Mouse (Mus musculus) embryonic facial prominence, embryonic 15.5 days (tissue): ENCODE measurements around the gene Stum. TPM values are rescaled to one million over a fixed set of nuclear protein-coding genes. Genes with fewer than 3 reads are reported as not detected.
A peak's percentile ranks its signal among the peaks of the same experiment; 100 is the strongest.

ENCODE experiments used
- ATAC-seq: fragments of 200-750 bp; cut with Nextera tagmentation; 2 replicates; pipeline ENCODE4 v1.8.0; 2017; ENCODE audit warnings: low read depth, moderate TSS enrichment; ENCODE audit not compliant: insufficient number of reproducible peaks, low FRiP score, low TSS enrichment
- H3K27ac ChIP-seq: fragments of 300-500 bp; sonication (generic); replicated peaks from 2 replicates; pipeline ENCODE4 v1.5.1; 2015; ENCODE audit warnings: mild to moderate bottlenecking, inconsistent platforms
- H3K27me3 ChIP-seq: fragments of 300-500 bp; sonication (generic); 2 replicates; pipeline ENCODE4 v1.6.1; 2015; ENCODE audit warnings: inconsistent platforms
- H3K36me3 ChIP-seq: fragments of 300-500 bp; sonication (generic); 2 replicates; pipeline ENCODE4 v1.6.1; 2015; ENCODE audit warnings: mild to moderate bottlenecking, inconsistent platforms
- H3K4me1 ChIP-seq: fragments of 300-500 bp; sonication (generic); 2 replicates; pipeline ENCODE4 v1.6.1; 2015; ENCODE audit warnings: inconsistent platforms
- H3K4me2 ChIP-seq: fragments of 300-500 bp; sonication (generic); replicated peaks from 2 replicates; pipeline ENCODE4 v1.6.1; 2015; ENCODE audit warnings: mild to moderate bottlenecking, inconsistent platforms
- H3K4me3 ChIP-seq: fragments of 300-500 bp; sonication (generic); replicated peaks from 2 replicates; pipeline ENCODE4 v1.5.1; 2015; ENCODE audit warnings: mild to moderate bottlenecking, inconsistent platforms
- H3K9ac ChIP-seq: fragments of 300-500 bp; sonication (generic); 2 replicates; pipeline ENCODE4 v1.6.1; 2015; ENCODE audit warnings: inconsistent platforms
- H3K9me3 ChIP-seq: fragments of 300-500 bp; sonication (generic); replicated peaks from 2 replicates; pipeline ENCODE4 v1.6.1; 2016; ENCODE audit warnings: inconsistent platforms
- whole genome bisulfite sequencing: fragments of 180-500 bp; shearing (Covaris S2); methylation state at CpG from one replicate; pipeline ENCODE4 v1.1.7; 2015; 5-methylcytosine and 5-hydroxymethylcytosine counted together
- polyA plus RNA-seq: library from polyadenylated mRNA; unstranded; fragments of >200 nt; fragmentation: Nextera tagmentation; extraction: Ambion mirVana; gene quantifications from 2 replicates; pipeline ENCODE4 v1.2.1, GENCODE M21; 2015

Gene Stum
- polyA plus RNA-seq, 1 experiment from 2014 or later: 3.8 TPM

GRCm38 (mm10) chr1:180499766-180500165, 16.5 kb upstream of the Stum start:
- no peak overlapping the region for H3K4me2 ChIP-seq
- H3K9me3 ChIP-seq: no peaks in the 10 kb centered on the region
- no peak overlapping the region for H3K27ac ChIP-seq
- H3K4me3 ChIP-seq: no peak overlapping the region
- no peak for ATAC-seq
- H3K4me1 ChIP-seq: no peaks in the 10 kb centered on the region
- 79% methylated on average over 3 of the region's 3 CpGs for WGBS
- no peak overlapping the region for H3K9ac ChIP-seq
- no peaks in the 10 kb centered on the region for H3K27me3 ChIP-seq
- no peaks in the 10 kb centered on the region for H3K36me3 ChIP-seq

GRCm38 (mm10) chr1:180492777-180493176, 9.5 kb upstream of the Stum start:
- no peaks in the 10 kb centered on the region for H3K27me3 ChIP-seq
- no peaks in the 10 kb centered on the region for H3K9me3 ChIP-seq
- no peak overlapping the region for H3K9ac ChIP-seq
- H3K27ac ChIP-seq: no peak overlapping the region
- no peaks in the 10 kb centered on the region for H3K36me3 ChIP-seq
- ATAC-seq: no peak
- 55% methylated on average over 9 of the region's 9 CpGs for WGBS
- H3K4me3 ChIP-seq: no peak overlapping the region
- no peak overlapping the region for H3K4me2 ChIP-seq
- H3K4me1 ChIP-seq: peaks cover 5% of the 10 kb centered on the region; the same call in 1 of the 2 replicates

GRCm38 (mm10) chr1:180485346-180485745, 2.0 kb upstream of the Stum start:
- Histone ChIP-seq H3K27me3 (peaks cover 65% of the 10 kb centered on the region), H3K4me1 (peaks cover 26% of the 10 kb centered on the region)

GRCm38 (mm10) chr1:180482840-180483398, 385 bp downstream of the Stum start:
- H3K4me2 ChIP-seq: peak overlapping the region; percentile 90
- no peak overlapping the region; the same call in 1 of the 2 replicates for H3K9ac ChIP-seq
- no peak for ATAC-seq
- H3K36me3 ChIP-seq: no peaks in the 10 kb centered on the region
- H3K4me3 ChIP-seq: peak overlapping the region; percentile 48
- H3K9me3 ChIP-seq: no peaks in the 10 kb centered on the region
- H3K27ac ChIP-seq: no peak overlapping the region
- WGBS: 4% methylated on average over 30 of the region's 39 CpGs
- peaks cover 26% of the 10 kb centered on the region for H3K4me1 ChIP-seq
- H3K27me3 ChIP-seq: peaks cover 66% of the 10 kb centered on the region

More at GRCm38 (mm10) chr1:180485346-180485745, 2.0 kb upstream of the Stum start:
- no peak for ATAC-seq
- 87% methylated on average over 5 of the region's 5 CpGs for WGBS
- no peak overlapping the region for H3K9ac ChIP-seq
- H3K9me3 ChIP-seq: no peaks in the 10 kb centered on the region
- no peak overlapping the region for H3K27ac ChIP-seq
- no peaks in the 10 kb centered on the region for H3K36me3 ChIP-seq
- no peak overlapping the region for H3K4me3 ChIP-seq
- H3K4me2 ChIP-seq: no peak overlapping the region

- Histone ChIP-seq H3K4me1 (peaks cover 26% of the 10 kb centered on the region), H3K9me3 (no peaks in the 10 kb centered on the region), H3K27me3 (peaks cover 60% of the 10 kb centered on the region), H3K4me3 (peak overlapping the region; percentile 48; the same call in 1 of the 2 replicates), H3K36me3 (no peaks in the 10 kb centered on the region), H3K9ac (no peak overlapping the region), H3K4me2 (peak overlapping the region; percentile 90; the same call in 1 of the 2 replicates), H3K27ac (no peak overlapping the region)
- ATAC-seq: no peak
- 16% methylated on average over 10 of the region's 10 CpGs for WGBS
Observed at GRCm38 (mm10) chr1:180481956-180482355, 1.3 kb downstream of the Stum start.

GRCm38 (mm10) chr1:180481331-180481730, 2.0 kb downstream of the Stum start:
- Histone ChIP-seq H3K27ac (no peak overlapping the region), H3K27me3 (peaks cover 59% of the 10 kb centered on the region), H3K9ac (no peak overlapping the region), H3K4me2 (no peak overlapping the region), H3K4me3 (no peak overlapping the region), H3K9me3 (no peaks in the 10 kb centered on the region), H3K4me1 (peaks cover 26% of the 10 kb centered on the region), H3K36me3 (no peaks in the 10 kb centered on the region)
- WGBS: 55% methylated on average over 8 of the region's 8 CpGs
- no peak for ATAC-seq

- Histone ChIP-seq H3K9me3 (no peaks in the 10 kb centered on the region), H3K9ac (no peak overlapping the region), H3K36me3 (no peaks in the 10 kb centered on the region), H3K4me2 (no peak overlapping the region), H3K4me3 (no peak overlapping the region), H3K27me3 (peaks cover 49% of the 10 kb centered on the region), H3K27ac (no peak overlapping the region), H3K4me1 (peaks cover 26% of the 10 kb centered on the region)
- 55% methylated on average over 6 of the region's 6 CpGs for WGBS
- no peak for ATAC-seq
Observed at GRCm38 (mm10) chr1:180480325-180480724, 3.0 kb downstream of the Stum start.

- Histone ChIP-seq H3K4me1 (no peaks in the 10 kb centered on the region), H3K4me2 (no peak overlapping the region), H3K36me3 (no peaks in the 10 kb centered on the region), H3K27ac (no peak overlapping the region), H3K9me3 (no peaks in the 10 kb centered on the region), H3K9ac (no peak overlapping the region), H3K4me3 (no peak overlapping the region), H3K27me3 (no peaks in the 10 kb centered on the region)
- ATAC-seq: no peak
Observed at GRCm38 (mm10) chr1:180473566-180473965, 9.7 kb downstream of the Stum start.

- Histone ChIP-seq H3K27me3 (no peaks in the 10 kb centered on the region), H3K27ac (no peak overlapping the region), H3K9me3 (no peaks in the 10 kb centered on the region), H3K4me2 (no peak overlapping the region), H3K4me1 (no peaks in the 10 kb centered on the region), H3K36me3 (no peaks in the 10 kb centered on the region), H3K4me3 (no peak overlapping the region), H3K9ac (no peak overlapping the region)
- 94% methylated on average over 4 of the region's 4 CpGs for WGBS
- ATAC-seq: no peak
Observed at GRCm38 (mm10) chr1:180468004-180468403, 15.3 kb downstream of the Stum start.

- WGBS: 58% methylated on average over 5 of the region's 5 CpGs
- Histone ChIP-seq H3K9me3 (no peaks in the 10 kb centered on the region), H3K36me3 (no peaks in the 10 kb centered on the region), H3K9ac (no peak overlapping the region), H3K27ac (no peak overlapping the region), H3K4me3 (no peak overlapping the region), H3K27me3 (no peaks in the 10 kb centered on the region), H3K4me2 (no peak overlapping the region), H3K4me1 (peaks cover 16% of the 10 kb centered on the region)
- no peak for ATAC-seq
Observed at GRCm38 (mm10) chr1:180465620-180466019, 17.7 kb downstream of the Stum start.

- WGBS: 76% methylated on average over 5 of the region's 5 CpGs
- H3K27ac ChIP-seq: no peak overlapping the region
Observed at GRCm38 (mm10) chr1:180464357-180464756, 18.9 kb downstream of the Stum start.

GRCm38 (mm10) chr1:180462983-180463475, 20.3 kb downstream of the Stum start:
- Histone ChIP-seq H3K4me1 (peaks cover 35% of the 10 kb centered on the region), H3K36me3 (no peaks in the 10 kb centered on the region), H3K9ac (no peak overlapping the region), H3K27me3 (no peaks in the 10 kb centered on the region), H3K4me3 (no peak overlapping the region), H3K4me2 (no peak overlapping the region), H3K27ac (no peak overlapping the region), H3K9me3 (no peaks in the 10 kb centered on the region)
- ATAC-seq: no peak
- 78% methylated on average over 5 of the region's 5 CpGs for WGBS

More at GRCm38 (mm10) chr1:180464357-180464756, 18.9 kb downstream of the Stum start:
- H3K4me1 ChIP-seq: peaks cover 25% of the 10 kb centered on the region
- no peak overlapping the region for H3K9ac ChIP-seq
- H3K27me3 ChIP-seq: no peaks in the 10 kb centered on the region
- ATAC-seq: no peak
- H3K4me3 ChIP-seq: no peak overlapping the region
- H3K9me3 ChIP-seq: no peaks in the 10 kb centered on the region
- no peaks in the 10 kb centered on the region for H3K36me3 ChIP-seq
- no peak overlapping the region for H3K4me2 ChIP-seq
